Mouse (Mus musculus) common myeloid progenitor, adult 5-6 weeks (primary cell): ENCODE data around the gene Slc5a11. TPM values are rescaled to one million over a fixed set of nuclear protein-coding genes. Genes with fewer than 3 reads are reported as not detected.

ENCODE experiments used
- ATAC-seq: replicated peaks from 2 replicates; pipeline ENCODE4 v1.8.0; 2016; ENCODE audit warnings: low read depth, mild to moderate bottlenecking, moderate TSS enrichment, inconsistent platforms; ENCODE audit not compliant: poor library complexity, severe bottlenecking
- total RNA-seq: library from RNA; stranded (forward); fragments of 200-1000, 187-1606 nt; gene quantifications from 2 replicates; pipeline ENCODE4 v1.2.3, GENCODE M21; 2017

Gene Slc5a11
- total RNA-seq, 1 experiment from 2014 or later = 0.46 TPM

- ATAC-seq = no peak; the same call in 1 of the 2 replicates
Observed at GRCm38 (mm10) chr7:123209864-123210263, 4.7 kb upstream of the Slc5a11 start.

GRCm38 (mm10) chr7:123211461-123211860 is 3.1 kb upstream of the Slc5a11 start:
- ATAC-seq = no peak

- ATAC-seq = no peak
Observed at GRCm38 (mm10) chr7:123212316-123212715, 2.3 kb upstream of the Slc5a11 start.

- no peak for ATAC-seq
Observed at GRCm38 (mm10) chr7:123215138-123215537, 558 bp downstream of the Slc5a11 start.

GRCm38 (mm10) chr7:123217448-123218354 is 3.1 kb downstream of the Slc5a11 start:
- ATAC-seq = 0 out of 2 replicates have a peak, but pooled peaks have one; percentile 39

GRCm38 (mm10) chr7:123218620-123219019 is 4.0 kb downstream of the Slc5a11 start:
- ATAC-seq = no peak

GRCm38 (mm10) chr7:123219781-123220632 is 5.4 kb downstream of the Slc5a11 start:
- no peak for ATAC-seq

- no peak for ATAC-seq
Observed at GRCm38 (mm10) chr7:123220633-123220942, 6.0 kb downstream of the Slc5a11 start.

GRCm38 (mm10) chr7:123224076-123224475 is 9.5 kb downstream of the Slc5a11 start:
- ATAC-seq = no peak

- no peak for ATAC-seq
Observed at GRCm38 (mm10) chr7:123225159-123225558, 10.6 kb downstream of the Slc5a11 start.

- ATAC-seq = peak; percentile 93
Observed at GRCm38 (mm10) chr7:123235449-123235848, 20.9 kb downstream of the Slc5a11 start.

GRCm38 (mm10) chr7:123238621-123239020 is 24.0 kb downstream of the Slc5a11 start:
- ATAC-seq = no peak

- ATAC-seq = peak; percentile 72
Observed at GRCm38 (mm10) chr7:123240064-123240463, 25.5 kb downstream of the Slc5a11 start.

GRCm38 (mm10) chr7:123242241-123242640 is 27.7 kb downstream of the Slc5a11 start:
- no peak for ATAC-seq

- no peak for ATAC-seq
Observed at GRCm38 (mm10) chr7:123244833-123245232, 30.3 kb downstream of the Slc5a11 start.

GRCm38 (mm10) chr7:123246504-123247084 is 32.0 kb downstream of the Slc5a11 start:
- ATAC-seq = peak; percentile 60; the same call in 1 of the 2 replicates

- ATAC-seq = no peak
Observed at GRCm38 (mm10) chr7:123248166-123248565, 33.6 kb downstream of the Slc5a11 start.

GRCm38 (mm10) chr7:123251343-123251742 is 36.8 kb downstream of the Slc5a11 start:
- ATAC-seq = no peak

- ATAC-seq = no peak
Observed at GRCm38 (mm10) chr7:123253396-123253795, 38.8 kb downstream of the Slc5a11 start.

- ATAC-seq = no peak
Observed at GRCm38 (mm10) chr7:123254196-123254970, 39.8 kb downstream of the Slc5a11 start.
